Mouse (Mus musculus): ENCODE results near the gene Entr1. TPM values are rescaled to one million over a fixed set of nuclear protein-coding genes. Genes with fewer than 3 reads are reported as not detected.

Entr1 gene
- 103 and 116 TPM in 2 replicates for polyA plus RNA-seq (2014; fragmentation: Nextera tagmentation; extraction: Ambion mirVana)

DNA sequence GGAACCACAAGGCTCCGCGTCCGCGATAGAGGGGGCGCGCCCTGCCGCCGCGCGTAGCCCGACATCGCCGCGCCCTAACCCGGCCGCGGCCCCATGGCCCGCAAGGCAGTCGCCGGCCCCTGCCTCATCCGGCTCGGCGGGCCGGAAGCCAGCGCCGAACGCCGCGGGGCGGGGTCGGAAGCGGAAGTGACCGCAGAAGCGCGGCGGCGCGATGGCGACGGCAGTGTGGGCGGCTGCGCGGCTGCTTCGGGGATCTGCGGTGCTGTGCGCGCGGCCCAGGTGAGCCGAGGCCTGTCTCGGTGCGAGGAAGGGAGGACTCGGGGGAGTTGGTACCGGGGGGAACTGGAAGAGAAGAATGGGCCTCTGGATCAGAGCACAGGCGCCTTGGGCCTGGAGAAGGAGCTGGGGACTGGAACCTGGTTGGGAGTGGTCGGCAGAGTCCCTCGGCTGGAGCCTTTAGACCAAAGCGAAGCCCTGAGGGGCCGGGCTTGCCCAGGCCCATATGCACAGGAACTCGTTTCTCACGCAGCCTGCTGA is at the start of gene Entr1, which contains the start of gene Pmpca:
TSS of gene Entr1 (minus strand) at position 163 of the 537 bp plus-strand sequence.
TSS of gene Pmpca (plus strand) at position 186 of the 537 bp plus-strand sequence.
- no peak for TF ChIP-seq CTCF (IDR thresholded peaks at IDR 0.05; ENCODE audit: low read depth)
- H3K9ac ChIP-seq, result peak within 1 kb of the TSS; percentile 89
- WGBS, result under 1% methylated on average over 60 of the region's 60 CpGs
- no peaks in the 10 kb centered on the region for H3K27me3 ChIP-seq (ENCODE audit: insufficient read depth, low read length)
- H3K27ac ChIP-seq (ENCODE audit: low read depth), result peak within 1 kb of the TSS; percentile 58; the same call in 1 of the 2 replicates
- peak within 1 kb of the TSS; percentile 98 for H3K4me3 ChIP-seq (ENCODE audit: low read depth, low read length)
- peaks cover 5% of the 10 kb centered on the region; the same call in 1 of the 2 replicates for H3K4me1 ChIP-seq (ENCODE audit: insufficient read depth)
- peaks cover 73% of the 10 kb centered on the region for H3K36me3 ChIP-seq (ENCODE audit: insufficient read depth)
- peak within 1 kb of the TSS; percentile 94 for H3K4me2 ChIP-seq
- DNase-seq, result peak; percentile 95
- peak; percentile 92 for ATAC-seq (ENCODE audit: insufficient read depth)
- H3K9me3 ChIP-seq (ENCODE audit: low read depth, low read length), result no peaks in the 10 kb centered on the region

DNA sequence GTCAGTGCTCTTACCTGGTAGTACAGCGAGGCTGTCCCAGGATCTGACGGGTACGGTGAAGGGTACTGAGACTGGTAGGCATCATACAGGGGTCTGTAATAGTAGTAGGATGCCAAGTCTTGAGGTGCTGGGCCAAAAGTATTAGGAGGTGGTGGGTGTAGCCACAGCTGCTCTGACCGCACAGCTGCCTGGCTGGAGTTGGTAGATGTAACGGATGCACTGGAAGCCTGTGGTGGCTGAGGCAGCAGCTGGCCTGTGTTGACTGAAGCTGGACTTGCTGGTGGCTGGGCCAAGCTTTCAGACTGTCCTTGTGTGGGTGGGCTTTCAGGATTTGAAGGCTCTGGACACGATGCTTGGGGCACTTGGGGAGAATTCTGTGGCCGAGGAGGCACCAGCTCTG is 49.3 kb upstream of the Entr1 start:
- no peak overlapping the region for H3K4me2 ChIP-seq
- peaks cover 74% of the 10 kb centered on the region for H3K36me3 ChIP-seq (ENCODE audit: insufficient read depth)
- 81% methylated on average over 7 of the region's 7 CpGs for WGBS
- no peaks in the 10 kb centered on the region for H3K9me3 ChIP-seq (ENCODE audit: low read depth, low read length)
- 0 out of 2 replicates have a peak, but pooled peaks cover 4% of the 10 kb centered on the region for H3K4me1 ChIP-seq (ENCODE audit: insufficient read depth)
- H3K9ac ChIP-seq, result no peak overlapping the region
- no peaks in the 10 kb centered on the region for H3K27me3 ChIP-seq (ENCODE audit: insufficient read depth, low read length)
- H3K4me3 ChIP-seq (ENCODE audit: low read depth, low read length), result no peak overlapping the region
- H3K27ac ChIP-seq (ENCODE audit: low read depth), result no peak overlapping the region
- ATAC-seq (ENCODE audit: insufficient read depth), result no peak
- TF ChIP-seq CTCF (IDR thresholded peaks at IDR 0.05; ENCODE audit: low read depth), result no peak
- DNase-seq, result no peak

DNA sequence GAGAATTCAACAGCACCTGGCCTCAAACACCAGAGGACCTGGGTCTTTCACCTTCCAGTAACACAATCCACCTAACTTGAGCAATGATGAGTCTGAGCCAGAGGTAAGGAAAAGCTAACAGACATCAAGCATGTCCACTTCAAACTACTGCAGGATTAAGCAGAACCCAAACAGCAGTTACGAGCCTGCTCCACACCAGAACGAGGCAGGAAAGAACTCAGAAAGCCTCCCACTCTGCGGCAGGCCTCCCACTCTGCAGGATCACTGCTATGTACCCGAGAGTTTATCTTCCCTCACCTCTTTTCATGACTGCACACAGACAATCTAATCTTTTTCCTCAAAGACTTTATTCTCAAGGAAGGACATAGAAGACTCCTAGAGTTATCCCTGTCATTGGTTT is 48.1 kb upstream of the Entr1 start:
- WGBS, result 66% methylated on average over 4 of the region's 4 CpGs
- peaks cover 85% of the 10 kb centered on the region for H3K36me3 ChIP-seq (ENCODE audit: insufficient read depth)

DNA sequence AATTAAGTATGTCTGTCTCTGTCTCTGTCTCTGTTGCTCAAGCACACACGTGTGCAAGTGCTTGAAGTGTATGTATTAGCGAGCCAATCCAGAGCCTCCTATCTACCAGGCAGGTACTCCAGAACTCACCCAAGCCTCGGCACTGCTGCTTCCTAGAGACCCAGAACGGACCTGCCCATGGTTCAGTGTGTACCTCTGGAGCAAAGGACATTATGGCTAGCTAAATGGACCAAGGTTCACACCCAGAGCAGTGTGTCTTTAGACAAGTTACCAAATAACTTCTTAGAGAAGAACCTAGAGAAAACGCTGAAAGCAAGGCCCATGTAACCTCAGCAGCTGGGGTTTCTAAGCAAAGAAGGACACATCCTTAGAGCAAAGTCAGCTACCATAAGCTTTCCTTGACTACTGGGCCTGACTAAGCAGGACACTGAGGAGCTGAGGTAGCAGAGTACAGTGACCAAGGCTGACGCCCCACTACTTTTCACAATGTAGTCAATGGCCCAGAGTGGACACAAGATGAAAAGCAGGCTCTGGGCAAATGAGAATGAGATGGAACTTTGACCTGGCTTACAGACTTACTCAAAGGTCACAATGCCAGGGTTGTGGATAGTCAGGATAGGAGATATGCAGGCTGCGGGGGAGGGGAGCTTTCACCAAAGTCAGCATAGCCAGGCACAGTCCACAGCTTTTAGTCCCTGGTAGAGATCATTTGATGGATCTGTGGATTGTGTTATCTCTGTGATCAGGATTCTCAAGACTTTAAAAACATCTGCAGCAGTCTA is 45.9 kb upstream of the Entr1 start:
- Histone ChIP-seq H3K36me3 (ENCODE audit: insufficient read depth) (peaks cover 84% of the 10 kb centered on the region), H3K27me3 (ENCODE audit: insufficient read depth, low read length) (no peaks in the 10 kb centered on the region), H3K4me2 (no peak overlapping the region), H3K9me3 (ENCODE audit: low read depth, low read length) (no peaks in the 10 kb centered on the region), H3K27ac (ENCODE audit: low read depth) (no peak overlapping the region), H3K4me1 (ENCODE audit: insufficient read depth) (no peaks in the 10 kb centered on the region), H3K9ac (no peak overlapping the region), H3K4me3 (ENCODE audit: low read depth, low read length) (no peak overlapping the region)
- no peak for TF ChIP-seq CTCF (IDR thresholded peaks at IDR 0.05; ENCODE audit: low read depth)
- WGBS, result 89% methylated on average over 7 of the region's 7 CpGs
- DNase-seq (no peak), ATAC-seq (ENCODE audit: insufficient read depth) (no peak)

More for the DNA sequence above, 48.1 kb upstream of the Entr1 start:
- no peaks in the 10 kb centered on the region for H3K27me3 ChIP-seq (ENCODE audit: insufficient read depth, low read length)
- no peak overlapping the region for H3K4me2 ChIP-seq
- no peak overlapping the region for H3K27ac ChIP-seq (ENCODE audit: low read depth)
- no peak overlapping the region for H3K9ac ChIP-seq
- no peak overlapping the region for H3K4me3 ChIP-seq (ENCODE audit: low read depth, low read length)
- TF ChIP-seq CTCF (IDR thresholded peaks at IDR 0.05; ENCODE audit: low read depth), result no peak
- H3K9me3 ChIP-seq (ENCODE audit: low read depth, low read length), result no peaks in the 10 kb centered on the region
- ATAC-seq (ENCODE audit: insufficient read depth), result no peak
- DNase-seq, result no peak
- no peaks in the 10 kb centered on the region for H3K4me1 ChIP-seq (ENCODE audit: insufficient read depth)

DNA sequence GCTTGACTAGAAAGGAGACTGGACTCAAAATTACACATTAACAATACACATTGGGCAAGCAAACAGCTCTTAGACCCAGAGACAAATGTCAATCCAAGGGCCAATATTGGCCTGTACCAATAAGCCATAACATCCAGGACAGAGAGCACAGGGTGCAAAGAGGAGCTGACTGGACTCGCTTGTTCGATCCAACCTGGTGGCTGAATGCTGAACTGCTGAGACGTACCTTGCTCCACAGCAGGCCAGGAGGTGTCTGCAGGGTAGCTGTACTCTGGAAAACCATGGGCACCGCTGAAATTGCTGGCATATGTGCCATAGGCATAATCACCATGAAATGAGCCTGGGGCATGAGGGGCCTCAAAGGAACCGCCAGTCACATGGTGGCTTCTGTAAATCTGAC is 40.7 kb upstream of the Entr1 start:
- H3K27me3 ChIP-seq (ENCODE audit: insufficient read depth, low read length), result no peaks in the 10 kb centered on the region
- no peak overlapping the region for H3K27ac ChIP-seq (ENCODE audit: low read depth)
- DNase-seq (no peak), ATAC-seq (ENCODE audit: insufficient read depth) (no peak)
- H3K9me3 ChIP-seq (ENCODE audit: low read depth, low read length), result no peaks in the 10 kb centered on the region
- H3K4me3 ChIP-seq (ENCODE audit: low read depth, low read length), result no peak overlapping the region
- H3K4me2 ChIP-seq, result no peak overlapping the region
- no peaks in the 10 kb centered on the region for H3K4me1 ChIP-seq (ENCODE audit: insufficient read depth)
- 91% methylated on average over 5 of the region's 5 CpGs for WGBS
- peaks cover 96% of the 10 kb centered on the region for H3K36me3 ChIP-seq (ENCODE audit: insufficient read depth)
- H3K9ac ChIP-seq, result no peak overlapping the region
- peak; percentile 2; the same call in 1 of the 2 replicates for TF ChIP-seq CTCF (IDR thresholded peaks at IDR 0.05; ENCODE audit: low read depth)

DNA sequence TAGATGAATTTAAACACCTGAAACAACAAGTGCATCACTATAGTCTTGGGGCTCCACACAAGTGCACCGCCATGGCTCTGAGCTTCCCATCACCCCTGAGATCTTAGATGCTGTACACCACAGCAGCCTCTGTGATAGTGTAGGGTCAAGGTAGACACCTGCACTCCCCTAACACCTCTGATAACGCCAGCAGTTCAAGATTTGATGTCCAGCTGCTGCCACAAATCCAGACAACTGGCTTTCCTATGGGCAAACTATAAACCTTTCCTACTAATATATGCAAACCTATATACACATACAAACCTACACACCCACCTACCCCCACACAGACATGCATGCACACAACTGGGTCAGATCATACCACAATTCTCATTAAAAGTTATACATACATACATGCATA is 35.4 kb upstream of the Entr1 start:
- ATAC-seq (ENCODE audit: insufficient read depth) (no peak), DNase-seq (no peak)
- H3K36me3 ChIP-seq (ENCODE audit: insufficient read depth), result peaks cover 97% of the 10 kb centered on the region
- no peak overlapping the region for H3K27ac ChIP-seq (ENCODE audit: low read depth)
- no peak overlapping the region for H3K9ac ChIP-seq
- H3K9me3 ChIP-seq (ENCODE audit: low read depth, low read length), result no peaks in the 10 kb centered on the region
- no peaks in the 10 kb centered on the region for H3K27me3 ChIP-seq (ENCODE audit: insufficient read depth, low read length)
- H3K4me2 ChIP-seq, result no peak overlapping the region
- no peak for TF ChIP-seq CTCF (IDR thresholded peaks at IDR 0.05; ENCODE audit: low read depth)
- H3K4me3 ChIP-seq (ENCODE audit: low read depth, low read length), result no peak overlapping the region
- 89% methylated on average over 2 of the region's 2 CpGs for WGBS
- H3K4me1 ChIP-seq (ENCODE audit: insufficient read depth), result no peaks in the 10 kb centered on the region

DNA sequence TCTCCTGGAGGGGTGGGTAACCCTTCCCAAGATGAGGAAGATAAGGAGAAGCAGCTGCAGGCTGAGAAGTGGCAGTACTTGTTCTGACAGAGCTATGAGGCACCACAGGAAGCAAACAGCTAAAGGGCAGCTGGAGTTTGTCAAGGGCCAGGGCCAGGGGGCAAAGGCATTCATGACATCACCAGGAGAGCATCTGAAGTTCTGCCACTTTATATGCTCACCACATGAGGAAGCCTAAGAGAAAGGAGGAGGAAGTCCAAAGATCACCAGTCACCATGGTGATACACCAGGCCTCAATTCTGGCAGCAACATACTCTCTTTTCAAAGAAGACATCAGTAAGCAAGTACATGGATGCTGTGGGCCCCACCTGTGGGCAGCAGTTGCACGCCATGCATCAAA is 34.0 kb upstream of the Entr1 start:
- DNase-seq, result no peak
- H3K4me1 ChIP-seq (ENCODE audit: insufficient read depth), result no peaks in the 10 kb centered on the region
- no peaks in the 10 kb centered on the region for H3K27me3 ChIP-seq (ENCODE audit: insufficient read depth, low read length)
- H3K4me3 ChIP-seq (ENCODE audit: low read depth, low read length), result no peak overlapping the region
- no peak overlapping the region for H3K9ac ChIP-seq
- no peaks in the 10 kb centered on the region for H3K9me3 ChIP-seq (ENCODE audit: low read depth, low read length)
- 100% methylated on average over 1 of the region's 1 CpGs for WGBS
- TF ChIP-seq CTCF (IDR thresholded peaks at IDR 0.05; ENCODE audit: low read depth), result no peak
- ATAC-seq (ENCODE audit: insufficient read depth), result no peak
- H3K27ac ChIP-seq (ENCODE audit: low read depth), result no peak overlapping the region
- H3K36me3 ChIP-seq (ENCODE audit: insufficient read depth), result peaks cover 96% of the 10 kb centered on the region
- no peak overlapping the region for H3K4me2 ChIP-seq
